Mouse (Mus musculus): ENCODE measurements around the gene Zdbf2. TPM values are rescaled to one million over a fixed set of nuclear protein-coding genes. Genes with fewer than 3 reads are reported as not detected.

Gene Zdbf2
- 4.2 and 4.8 TPM in 2 replicates for polyA plus RNA-seq (2015; fragmentation: Nextera tagmentation; extraction: Ambion mirVana)

GRCm38 (mm10) chr1:63272741-63273338, at the start of gene Zdbf2:
Zdbf2 (plus strand) TSS chr1:63273265.
- ATAC-seq (ENCODE audit: low FRiP score, low TSS enrichment) = peak; percentile 85
- peak within 1 kb of the TSS; percentile 62 for H3K4me3 ChIP-seq (ENCODE audit: low read length)
- peaks cover 7% of the 10 kb centered on the region; the same call in 1 of the 2 replicates for H3K4me1 ChIP-seq (ENCODE audit: insufficient read depth, low read length)
- H3K27me3 ChIP-seq (ENCODE audit: insufficient read depth, low read length) = peaks cover 75% of the 10 kb centered on the region
- 0 out of 2 replicates have a peak within 1 kb of the TSS, but pooled peaks have one; percentile 18 for H3K27ac ChIP-seq (ENCODE audit: low read length)
- WGBS = under 1% methylated on average over 42 of the region's 49 CpGs
- no peaks in the 10 kb centered on the region for H3K36me3 ChIP-seq (ENCODE audit: insufficient read depth, low read length)
- peak within 1 kb of the TSS; percentile 67 for H3K9ac ChIP-seq (replicated peaks; ENCODE audit: low read length)
- peak within 1 kb of the TSS; percentile 73 for H3K4me2 ChIP-seq (replicated peaks; ENCODE audit: low read depth, low read length)
- H3K9me3 ChIP-seq (ENCODE audit: low read length) = no peaks in the 10 kb centered on the region

DNA sequence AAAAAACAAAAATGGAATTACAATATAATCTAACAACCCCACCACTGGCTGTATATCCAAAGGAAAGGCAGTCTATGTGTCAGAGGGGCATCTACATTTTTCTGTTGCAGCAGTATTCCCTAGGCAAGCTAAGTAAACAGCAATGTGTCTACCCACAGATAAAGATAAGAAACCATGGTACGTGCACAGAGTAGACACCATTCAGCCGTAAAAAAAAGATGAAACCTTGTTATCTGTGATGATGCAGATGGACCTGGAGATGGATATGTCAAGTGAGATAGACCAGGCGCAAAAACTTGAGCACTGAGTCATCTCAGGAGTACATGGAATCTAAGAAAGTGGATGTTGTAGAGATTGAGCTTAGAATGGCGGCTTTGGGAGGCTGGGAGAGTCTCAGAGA, 48.1 kb upstream of the Zdbf2 start:
- no peak overlapping the region for H3K9ac ChIP-seq (replicated peaks; ENCODE audit: low read length)
- ATAC-seq (ENCODE audit: low FRiP score, low TSS enrichment) = no peak
- 76% methylated on average over 4 of the region's 4 CpGs for WGBS
- no peaks in the 10 kb centered on the region for H3K9me3 ChIP-seq (ENCODE audit: low read length)
- H3K4me1 ChIP-seq (ENCODE audit: insufficient read depth, low read length) = peaks cover 7% of the 10 kb centered on the region
- no peak overlapping the region for H3K4me3 ChIP-seq (ENCODE audit: low read length)
- H3K36me3 ChIP-seq (ENCODE audit: insufficient read depth, low read length) = no peaks in the 10 kb centered on the region
- no peaks in the 10 kb centered on the region for H3K27me3 ChIP-seq (ENCODE audit: insufficient read depth, low read length)
- H3K4me2 ChIP-seq (replicated peaks; ENCODE audit: low read depth, low read length) = no peak overlapping the region
- no peak overlapping the region for H3K27ac ChIP-seq (ENCODE audit: low read length)

DNA sequence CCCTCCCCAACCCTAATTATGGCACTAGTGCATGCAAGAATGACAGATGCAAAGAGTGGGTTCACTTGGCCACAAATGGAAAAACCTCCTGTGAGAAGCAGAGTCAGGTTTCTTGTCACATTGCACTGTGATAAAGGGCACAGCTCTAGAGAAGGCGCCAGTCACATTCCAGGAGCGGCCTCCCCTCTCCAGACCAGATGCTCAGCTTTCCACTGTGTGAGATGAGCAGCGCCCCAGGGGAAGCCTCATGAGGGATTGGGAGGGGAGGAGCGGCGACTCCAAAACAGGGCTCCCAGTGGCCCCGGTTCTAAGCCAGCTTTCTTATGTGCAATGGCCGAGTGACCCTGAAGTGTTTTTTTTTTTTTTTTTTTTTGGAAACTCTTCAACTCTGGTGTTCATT, 47.2 kb upstream of the Zdbf2 start:
- no peak overlapping the region for H3K27ac ChIP-seq (ENCODE audit: low read length)
- no peaks in the 10 kb centered on the region for H3K9me3 ChIP-seq (ENCODE audit: low read length)
- H3K4me3 ChIP-seq (ENCODE audit: low read length) = no peak overlapping the region
- H3K4me1 ChIP-seq (ENCODE audit: insufficient read depth, low read length) = peaks cover 7% of the 10 kb centered on the region
- peak; percentile 76; the same call in 1 of the 2 replicates for ATAC-seq (ENCODE audit: low FRiP score, low TSS enrichment)
- 5% methylated on average over 7 of the region's 7 CpGs for WGBS
- no peaks in the 10 kb centered on the region for H3K36me3 ChIP-seq (ENCODE audit: insufficient read depth, low read length)
- no peak overlapping the region for H3K4me2 ChIP-seq (replicated peaks; ENCODE audit: low read depth, low read length)
- no peaks in the 10 kb centered on the region for H3K27me3 ChIP-seq (ENCODE audit: insufficient read depth, low read length)
- H3K9ac ChIP-seq (replicated peaks; ENCODE audit: low read length) = no peak overlapping the region

- H3K27ac ChIP-seq (ENCODE audit: low read length) = no peak overlapping the region
- H3K9me3 ChIP-seq (ENCODE audit: low read length) = no peaks in the 10 kb centered on the region
- H3K27me3 ChIP-seq (ENCODE audit: insufficient read depth, low read length) = no peaks in the 10 kb centered on the region
- H3K9ac ChIP-seq (replicated peaks; ENCODE audit: low read length) = no peak overlapping the region
- no peak for ATAC-seq (ENCODE audit: low FRiP score, low TSS enrichment)
- H3K4me2 ChIP-seq (replicated peaks; ENCODE audit: low read depth, low read length) = no peak overlapping the region
- H3K4me3 ChIP-seq (ENCODE audit: low read length) = no peak overlapping the region
- 40% methylated on average over 5 of the region's 5 CpGs for WGBS
- H3K4me1 ChIP-seq (ENCODE audit: insufficient read depth, low read length) = peaks cover 7% of the 10 kb centered on the region
- no peaks in the 10 kb centered on the region for H3K36me3 ChIP-seq (ENCODE audit: insufficient read depth, low read length)
These were observed 45.8 kb upstream of the Zdbf2 start for GRCm38 (mm10) chr1:63227241-63227640.

- ATAC-seq (ENCODE audit: low FRiP score, low TSS enrichment) = no peak
These were observed 35.7 kb upstream of the Zdbf2 start for GRCm38 (mm10) chr1:63237371-63237770.

GRCm38 (mm10) chr1:63239305-63239704, 33.8 kb upstream of the Zdbf2 start:
- H3K4me3 ChIP-seq (ENCODE audit: low read length) = no peak overlapping the region
- no peaks in the 10 kb centered on the region for H3K9me3 ChIP-seq (ENCODE audit: low read length)
- no peak overlapping the region for H3K4me2 ChIP-seq (replicated peaks; ENCODE audit: low read depth, low read length)
- H3K9ac ChIP-seq (replicated peaks; ENCODE audit: low read length) = no peak overlapping the region
- 65% methylated on average over 4 of the region's 4 CpGs for WGBS
- no peaks in the 10 kb centered on the region for H3K36me3 ChIP-seq (ENCODE audit: insufficient read depth, low read length)
- peaks cover 3% of the 10 kb centered on the region; the same call in 1 of the 2 replicates for H3K27me3 ChIP-seq (ENCODE audit: insufficient read depth, low read length)
- H3K4me1 ChIP-seq (ENCODE audit: insufficient read depth, low read length) = no peaks in the 10 kb centered on the region
- no peak for ATAC-seq (ENCODE audit: low FRiP score, low TSS enrichment)
- H3K27ac ChIP-seq (ENCODE audit: low read length) = no peak overlapping the region

More at GRCm38 (mm10) chr1:63237371-63237770, 35.7 kb upstream of the Zdbf2 start:
- H3K27ac ChIP-seq (ENCODE audit: low read length) = no peak overlapping the region
- no peak overlapping the region for H3K9ac ChIP-seq (replicated peaks; ENCODE audit: low read length)
- no peak overlapping the region for H3K4me2 ChIP-seq (replicated peaks; ENCODE audit: low read depth, low read length)
- no peaks in the 10 kb centered on the region for H3K9me3 ChIP-seq (ENCODE audit: low read length)
- no peaks in the 10 kb centered on the region for H3K27me3 ChIP-seq (ENCODE audit: insufficient read depth, low read length)
- H3K36me3 ChIP-seq (ENCODE audit: insufficient read depth, low read length) = no peaks in the 10 kb centered on the region
- no peak overlapping the region for H3K4me3 ChIP-seq (ENCODE audit: low read length)
- no peaks in the 10 kb centered on the region for H3K4me1 ChIP-seq (ENCODE audit: insufficient read depth, low read length)
- 28% methylated on average over 5 of the region's 5 CpGs for WGBS

DNA sequence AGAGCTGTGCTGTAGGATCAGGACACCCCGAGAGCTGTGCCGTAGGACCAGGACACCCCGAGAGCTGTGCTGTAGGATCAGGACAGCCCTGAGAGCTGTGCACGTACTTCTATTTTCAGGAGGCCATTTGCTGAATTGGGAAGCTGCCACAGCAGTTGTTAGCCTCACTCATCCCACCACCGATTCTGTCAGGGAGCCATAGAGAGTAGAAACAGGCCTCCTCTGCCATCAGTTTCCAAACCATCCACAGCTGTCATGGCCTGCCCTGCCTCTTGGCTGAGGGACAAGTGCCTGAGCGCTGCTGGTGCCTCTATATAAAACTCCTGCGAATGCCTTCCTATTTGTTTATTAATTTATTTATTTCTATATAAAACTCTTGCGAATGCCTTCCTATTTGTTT, 33.3 kb upstream of the Zdbf2 start:
- no peaks in the 10 kb centered on the region for H3K9me3 ChIP-seq (ENCODE audit: low read length)
- no peak overlapping the region for H3K4me2 ChIP-seq (replicated peaks; ENCODE audit: low read depth, low read length)
- WGBS = 91% methylated on average over 8 of the region's 8 CpGs
- no peaks in the 10 kb centered on the region for H3K4me1 ChIP-seq (ENCODE audit: insufficient read depth, low read length)
- no peak for ATAC-seq (ENCODE audit: low FRiP score, low TSS enrichment)
- peaks cover 6% of the 10 kb centered on the region; the same call in 1 of the 2 replicates for H3K27me3 ChIP-seq (ENCODE audit: insufficient read depth, low read length)
- no peaks in the 10 kb centered on the region for H3K36me3 ChIP-seq (ENCODE audit: insufficient read depth, low read length)
- H3K27ac ChIP-seq (ENCODE audit: low read length) = no peak overlapping the region
- H3K9ac ChIP-seq (replicated peaks; ENCODE audit: low read length) = no peak overlapping the region
- H3K4me3 ChIP-seq (ENCODE audit: low read length) = no peak overlapping the region

DNA sequence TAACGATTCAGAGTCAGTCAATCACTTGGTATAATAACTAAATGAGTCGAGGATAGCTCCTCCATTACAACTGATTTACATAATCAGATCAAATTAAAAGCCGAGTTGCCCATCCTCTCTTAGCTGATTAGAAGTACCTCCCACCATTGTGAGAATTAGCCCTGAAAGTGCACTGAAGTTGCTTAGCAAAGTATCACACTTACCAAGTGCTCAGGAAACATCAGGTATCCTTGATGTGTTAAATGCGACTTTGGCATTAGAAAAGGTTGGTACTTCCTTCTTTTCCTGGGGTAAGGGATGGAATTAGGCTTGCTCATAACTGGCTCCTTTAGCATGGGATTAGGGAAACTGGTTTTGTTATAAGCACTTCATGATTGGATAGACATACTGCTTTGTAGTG, 29.2 kb upstream of the Zdbf2 start:
- ATAC-seq (ENCODE audit: low FRiP score, low TSS enrichment) = no peak
- no peak overlapping the region for H3K9ac ChIP-seq (replicated peaks; ENCODE audit: low read length)

DNA sequence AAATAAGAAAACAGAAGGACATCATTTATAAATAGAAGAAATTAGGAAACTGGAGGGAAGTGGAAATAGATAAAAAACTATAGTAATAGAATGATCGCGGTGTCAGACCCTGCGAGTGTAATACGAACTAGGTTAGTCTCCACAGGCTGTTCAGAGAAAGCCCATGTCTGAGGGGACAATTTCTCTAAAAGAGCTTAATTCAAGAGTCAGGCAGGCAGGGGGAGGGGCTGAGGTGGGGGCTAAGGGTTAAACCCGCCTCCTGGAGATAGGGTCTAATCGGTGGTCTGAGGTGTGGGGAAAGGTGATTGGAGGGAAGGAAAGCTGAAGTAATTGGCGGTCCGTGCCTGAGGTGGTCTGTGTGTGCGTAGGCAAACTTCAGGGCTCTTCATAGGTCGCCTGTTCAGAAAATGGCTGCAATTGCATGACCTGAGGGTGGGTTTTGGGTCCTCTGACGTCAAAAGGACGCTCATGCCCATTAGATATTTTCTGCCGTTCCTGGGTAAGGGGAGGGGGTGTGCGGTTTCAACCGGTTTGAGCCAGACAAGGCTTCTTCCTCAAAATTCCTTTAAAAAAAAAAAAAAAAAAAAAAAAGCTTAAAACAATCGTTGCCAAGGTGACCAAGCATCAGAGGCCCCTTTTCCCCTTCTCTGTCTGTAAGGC, 26.1 kb upstream of the Zdbf2 start:
- peak overlapping the region; percentile 19 for H3K4me3 ChIP-seq (ENCODE audit: low read length)
- 3% methylated on average over 16 of the region's 16 CpGs for WGBS
- no peak overlapping the region for H3K27ac ChIP-seq (ENCODE audit: low read length)
- no peaks in the 10 kb centered on the region for H3K9me3 ChIP-seq (ENCODE audit: low read length)
- peak overlapping the region; percentile 47 for H3K4me2 ChIP-seq (replicated peaks; ENCODE audit: low read depth, low read length)
- peaks cover 73% of the 10 kb centered on the region for H3K27me3 ChIP-seq (ENCODE audit: insufficient read depth, low read length)
- no peak overlapping the region for H3K9ac ChIP-seq (replicated peaks; ENCODE audit: low read length)
- no peaks in the 10 kb centered on the region for H3K36me3 ChIP-seq (ENCODE audit: insufficient read depth, low read length)
- no peak for ATAC-seq (ENCODE audit: low FRiP score, low TSS enrichment)
- peaks cover 6% of the 10 kb centered on the region; the same call in 1 of the 2 replicates for H3K4me1 ChIP-seq (ENCODE audit: insufficient read depth, low read length)

More for the DNA sequence above, 29.2 kb upstream of the Zdbf2 start:
- 58% methylated on average over 4 of the region's 4 CpGs for WGBS
- H3K4me1 ChIP-seq (ENCODE audit: insufficient read depth, low read length) = peaks cover 6% of the 10 kb centered on the region; the same call in 1 of the 2 replicates
- no peak overlapping the region for H3K27ac ChIP-seq (ENCODE audit: low read length)
- no peaks in the 10 kb centered on the region for H3K9me3 ChIP-seq (ENCODE audit: low read length)
- no peaks in the 10 kb centered on the region for H3K36me3 ChIP-seq (ENCODE audit: insufficient read depth, low read length)
- H3K4me2 ChIP-seq (replicated peaks; ENCODE audit: low read depth, low read length) = no peak overlapping the region
- H3K4me3 ChIP-seq (ENCODE audit: low read length) = no peak overlapping the region
- H3K27me3 ChIP-seq (ENCODE audit: insufficient read depth, low read length) = peaks cover 43% of the 10 kb centered on the region

DNA sequence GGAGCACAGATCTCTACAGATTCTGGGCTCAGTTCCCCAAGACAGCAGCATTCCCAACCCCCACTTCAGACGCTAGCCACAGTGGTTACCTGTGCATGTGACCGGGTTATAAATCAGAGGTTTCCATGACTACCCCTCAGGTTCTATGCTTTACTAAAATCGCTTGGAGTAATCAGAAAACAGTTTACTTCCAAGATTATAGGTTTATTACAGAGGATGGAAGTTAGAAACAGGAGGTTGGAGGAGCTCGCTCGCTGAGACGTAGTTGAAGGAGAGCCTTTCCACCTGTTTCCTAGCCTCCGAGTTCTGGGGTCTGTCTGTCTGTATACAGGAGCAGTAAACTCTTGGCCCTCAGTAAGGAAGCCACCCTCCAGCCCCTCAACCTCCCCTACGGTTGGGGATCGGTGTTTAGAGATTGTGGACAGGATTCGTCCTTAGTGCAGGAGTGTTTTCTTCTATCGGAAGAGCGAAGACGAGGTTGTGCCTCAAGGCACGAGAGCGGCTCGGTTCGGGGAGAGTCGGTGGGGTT, 25.2 kb upstream of the Zdbf2 start:
- peaks cover 81% of the 10 kb centered on the region for H3K27me3 ChIP-seq (ENCODE audit: insufficient read depth, low read length)
- peak overlapping the region; percentile 40; the same call in 1 of the 2 replicates for H3K9ac ChIP-seq (replicated peaks; ENCODE audit: low read length)
- peak overlapping the region; percentile 57 for H3K4me2 ChIP-seq (replicated peaks; ENCODE audit: low read depth, low read length)
- H3K27ac ChIP-seq (ENCODE audit: low read length) = no peak overlapping the region
- H3K4me3 ChIP-seq (ENCODE audit: low read length) = peak overlapping the region; percentile 36
- no peak for ATAC-seq (ENCODE audit: low FRiP score, low TSS enrichment)
- no peaks in the 10 kb centered on the region for H3K9me3 ChIP-seq (ENCODE audit: low read length)
- H3K36me3 ChIP-seq (ENCODE audit: insufficient read depth, low read length) = no peaks in the 10 kb centered on the region
- WGBS = under 1% methylated on average over 18 of the region's 18 CpGs
- peaks cover 6% of the 10 kb centered on the region; the same call in 1 of the 2 replicates for H3K4me1 ChIP-seq (ENCODE audit: insufficient read depth, low read length)
